In genomic region chr1:157076781-157077705, GRCm38 (mm10) we compare ENCODE assay signal across 8 mouse cellular contexts. TPM values are rescaled to one million over a fixed set of nuclear protein-coding genes. Genes with fewer than 3 reads are reported as not detected.
DNase-seq lines count a peak whose midpoint lies in the region; ATAC-seq lines count a peak whose summit lies in the region.

No protein-coding gene starts in this region.

- no peaks in the 10 kb centered on the region for H3K9me3 ChIP-seq in midbrain, embryonic 11.5 days (ENCODE audit: control insufficient read depth, low read length)

- no peaks in the 10 kb centered on the region for H3K36me3 ChIP-seq in midbrain, embryonic 11.5 days (ENCODE audit: control insufficient read depth, insufficient read depth, low read length)

- H3K9ac ChIP-seq in midbrain, embryonic 11.5 days (ENCODE audit: low read length), result no peak overlapping the region

- intact Hi-C loops in left cerebral cortex, postnatal 36 days (cut with DNase I), result loop anchor here (1.0 to 2.0 kb wide), 2 partner anchors 138 to 160 kb away; partner anchors contain the start of gene Ralgps2

- H3K27ac ChIP-seq in midbrain, embryonic 11.5 days (ENCODE audit: low read depth, low read length), result no peak overlapping the region

- peaks cover 4% of the 10 kb centered on the region for H3K4me1 ChIP-seq in midbrain, embryonic 11.5 days (ENCODE audit: control insufficient read depth, insufficient read depth, low read length)

- no peak overlapping the region for H3K4me3 ChIP-seq in midbrain, embryonic 11.5 days (ENCODE audit: low read depth, low read length)

- ATAC-seq in midbrain, embryonic 11.5 days (ENCODE audit: low FRiP score), result 0 out of 2 replicates have a peak, but pooled peaks have one; percentile 15

- H3K27me3 ChIP-seq in midbrain, embryonic 11.5 days (ENCODE audit: control insufficient read depth, insufficient read depth, low read length), result no peaks in the 10 kb centered on the region

- no peak overlapping the region for H3K4me2 ChIP-seq in midbrain, embryonic 11.5 days

- peak; percentile 76 for DNase-seq in adrenal gland, adult 8-10 months
- peak; percentile 91 for DNase-seq in embryo, embryonic 11 days
- peak; percentile 85 to 92 for DNase-seq in gastrocnemius, postnatal 4 days (ENCODE audit: low spot score in 2 of 2)
- DNase-seq in kidney, adult 11 months, result peak; percentile 80
- DNase-seq in left cerebral cortex, postnatal 36 days (ENCODE audit: low spot score in 2 of 2), result peak; percentile 88 to 89
- DNase-seq in midbrain, embryonic 11.5 days (ENCODE audit: low spot score, missing footprints), result peak; percentile 99
- peak; percentile 97 for DNase-seq in right cerebral cortex, postnatal 4 days
- DNase-seq in yolk sac, embryonic 10.5 days (ENCODE audit: low spot score), result peak; percentile 63

- 62% methylated on average over 43 of the region's 43 CpGs for WGBS in midbrain, embryonic 11.5 days

RNA-seq across cellular contexts. Expression of gene Tex35, which starts 31.4 kb away (rescaled TPM):
- not detected for total RNA-seq in adrenal gland, adult 8-10 months (2022)
- under 1 TPM in 1 of 2 experiments, not detected in 1; 0.44 TPM for total RNA-seq in gastrocnemius, postnatal 4 days (2021)
- total RNA-seq in left cerebral cortex, postnatal 36 days (2021), result not detected
- not detected in 2 replicates for polyA plus RNA-seq in midbrain, embryonic 11.5 days (2014; fragmentation: Nextera tagmentation; extraction: Ambion mirVana)
